Mouse (Mus musculus): ENCODE results near the gene 9330182L06Rik.

GRCm38 (mm10) chr5:9427581-9428241 lies 161.8 kb downstream of the 9330182L06Rik start:
- TF ChIP-seq CTCF (conservative IDR thresholded peaks at IDR 0.05; ENCODE audit: insufficient read depth, insufficient read length, low read depth, low read length) (peak; percentile 52), POLR2A (IDR thresholded peaks at IDR 0.05; ENCODE audit: low read depth, low read length) (no peak)

Data from kidney, adult 2 months (tissue).